Mouse (Mus musculus) hindbrain, embryonic 11.5 days (tissue): ENCODE results near the gene Mogat1. TPM values are rescaled to one million over a fixed set of nuclear protein-coding genes. Genes with fewer than 3 reads are reported as not detected.
"Not testable (repeated sequence)": the region's sequence is repeated elsewhere in the genome, so short reads cannot be mapped to it uniquely, and the experiment has no call there.

Source experiments
- ATAC-seq: fragments of 200-750 bp; cut with Nextera tagmentation; 2 replicates; pipeline ENCODE4 v1.8.0; 2017; ENCODE audit warnings: mild to moderate bottlenecking, moderate TSS enrichment, moderate library complexity; ENCODE audit not compliant: low FRiP score
- DNase-seq: peaks from one replicate; pipeline ENCODE4 v3.0.0-alpha.2; 2015; ENCODE audit warnings: low spot score
- H3K27ac ChIP-seq: fragments of 300-500 bp; sonication (generic); 2 replicates; pipeline ENCODE4 v1.5.1; 2014; ENCODE audit warnings: mild to moderate bottlenecking, low read depth, low read length
- H3K27me3 ChIP-seq: fragments of 300-500 bp; sonication (generic); 2 replicates; pipeline ENCODE4 v1.6.1; 2014; ENCODE audit warnings: mild to moderate bottlenecking, low read length, moderate library complexity, mixed read lengths; ENCODE audit not compliant: control insufficient read depth, insufficient read depth
- H3K36me3 ChIP-seq: fragments of 300-500 bp; sonication (generic); 2 replicates; pipeline ENCODE4 v1.6.1; 2014; ENCODE audit warnings: mild to moderate bottlenecking, low read length, moderate library complexity, mixed read lengths; ENCODE audit not compliant: control insufficient read depth, insufficient read depth
- H3K4me1 ChIP-seq: fragments of 300-500 bp; sonication (generic); replicated peaks from 2 replicates; pipeline ENCODE4 v1.6.1; 2014; ENCODE audit warnings: low read length, mixed read lengths; ENCODE audit not compliant: control insufficient read depth, insufficient read depth
- H3K4me2 ChIP-seq: fragments of 300-500 bp; sonication (generic); replicated peaks from 2 replicates; pipeline ENCODE4 v1.6.1; 2014; ENCODE audit warnings: mild to moderate bottlenecking, low read depth, low read length
- H3K4me3 ChIP-seq: fragments of 300-500 bp; sonication (generic); 2 replicates; pipeline ENCODE4 v1.5.1; 2014; ENCODE audit warnings: low read depth, low read length
- H3K9ac ChIP-seq: fragments of 300-500 bp; sonication (generic); 2 replicates; pipeline ENCODE4 v1.6.1; 2014; ENCODE audit warnings: low read depth, low read length
- H3K9me3 ChIP-seq: fragments of 300-500 bp; sonication (generic); 2 replicates; pipeline ENCODE4 v1.6.1; 2016; ENCODE audit warnings: low read length; ENCODE audit not compliant: control insufficient read depth
- WGBS: fragments of 180-500 bp; shearing (Covaris S2); extraction: QIAGEN DNeasy Blood & Tissue Kit; methylation state at CpG from one replicate; pipeline ENCODE4 v1.1.7; 2014; 5-methylcytosine and 5-hydroxymethylcytosine counted together
- polyA plus RNA-seq: library from polyadenylated mRNA; unstranded; fragments of >200 nt; fragmentation: Nextera tagmentation; extraction: Ambion mirVana; gene quantifications from 2 replicates; pipeline ENCODE4 v1.2.1, GENCODE M21; 2014

The Mogat1 gene
- 0.45 and 0.59 TPM in 2 replicates for polyA plus RNA-seq

DNA sequence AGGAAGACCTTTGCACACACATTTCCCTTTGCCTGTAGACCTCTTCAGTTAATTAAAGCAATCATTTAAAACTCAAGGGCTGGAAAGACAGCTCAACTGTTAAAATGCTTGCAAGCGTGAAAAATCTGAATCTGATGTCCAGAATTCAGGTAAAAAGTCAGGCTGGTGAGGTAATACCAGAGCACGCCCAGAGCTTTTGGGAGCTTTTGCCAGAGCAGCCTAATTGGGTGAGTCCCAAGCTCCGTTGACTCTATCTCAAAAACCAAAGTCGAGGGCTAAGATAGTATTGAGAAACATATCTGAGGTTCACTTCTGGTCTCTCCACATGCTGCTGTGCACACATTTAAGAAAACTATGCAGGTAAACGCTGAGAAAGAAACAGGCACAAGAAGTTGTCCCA lies at the start of gene Mogat1:
Gene Mogat1, plus strand, starts transcription at position 130 of the 400 bp plus-strand sequence.
- H3K27me3 ChIP-seq = no peaks in the 10 kb centered on the region
- no peak for DNase-seq
- ATAC-seq = no peak
- peak within 1 kb of the TSS; percentile 46 for H3K4me2 ChIP-seq
- no peaks in the 10 kb centered on the region for H3K9me3 ChIP-seq
- peak within 1 kb of the TSS; percentile 30 for H3K4me3 ChIP-seq
- no peaks in the 10 kb centered on the region for H3K4me1 ChIP-seq
- no peak within 1 kb of the TSS for H3K27ac ChIP-seq
- H3K9ac ChIP-seq = peak within 1 kb of the TSS; percentile 49; the same call in 1 of the 2 replicates
- WGBS = 71% methylated on average over 5 of the region's 5 CpGs
- H3K36me3 ChIP-seq = no peaks in the 10 kb centered on the region

DNA sequence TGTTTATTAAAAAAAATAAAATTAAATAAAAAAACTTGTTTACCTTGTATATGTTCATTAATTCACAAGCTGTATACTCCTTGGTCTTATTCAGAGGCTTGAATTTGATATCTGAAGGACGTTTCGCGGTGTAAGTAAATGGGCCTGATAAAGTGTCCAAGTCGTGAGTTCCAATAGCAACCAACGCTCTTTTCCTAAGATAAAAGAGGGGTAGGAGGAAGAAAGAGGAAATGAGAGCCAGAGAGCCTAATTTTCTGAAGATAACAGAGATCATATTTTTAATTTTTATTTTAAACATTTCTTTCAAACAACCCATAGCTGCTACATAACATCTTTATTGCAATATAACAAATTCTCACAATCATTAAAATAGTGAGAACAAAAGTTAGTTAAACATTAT lies 38.4 kb upstream of the Mogat1 start:
- DNase-seq (no peak), ATAC-seq (no peak)
- Histone ChIP-seq H3K27ac (no peak overlapping the region), H3K4me1 (no peaks in the 10 kb centered on the region), H3K27me3 (no peaks in the 10 kb centered on the region), H3K4me3 (no peak overlapping the region), H3K36me3 (no peaks in the 10 kb centered on the region), H3K4me2 (no peak overlapping the region), H3K9ac (no peak overlapping the region), H3K9me3 (no peaks in the 10 kb centered on the region)
- WGBS = 98% methylated on average over 5 of the region's 5 CpGs

DNA sequence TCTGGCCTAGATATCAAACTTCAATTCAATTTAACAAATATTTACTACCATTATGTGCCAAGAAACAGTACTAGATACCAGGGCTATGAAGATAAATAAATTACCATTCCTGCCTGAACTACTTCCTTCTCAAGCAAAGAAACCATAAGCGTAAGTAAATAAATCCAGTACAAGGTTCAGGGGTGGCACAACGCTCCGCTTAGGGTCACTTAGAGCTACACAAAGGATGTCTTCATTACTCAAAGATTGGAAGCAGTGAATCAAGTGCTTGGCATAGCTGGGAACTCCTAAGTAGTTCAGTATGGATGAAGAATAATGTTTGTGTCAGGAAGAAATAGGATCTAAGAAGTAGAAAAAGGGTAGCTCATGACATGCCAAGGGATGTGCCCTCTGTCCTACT lies 27.4 kb upstream of the Mogat1 start:
- no peaks in the 10 kb centered on the region for H3K4me1 ChIP-seq
- H3K27me3 ChIP-seq = no peaks in the 10 kb centered on the region
- no peak overlapping the region for H3K4me2 ChIP-seq
- ATAC-seq (no peak), DNase-seq (no peak)
- H3K4me3 ChIP-seq = no peak overlapping the region
- H3K27ac ChIP-seq = no peak overlapping the region
- no peak overlapping the region for H3K9ac ChIP-seq
- no peaks in the 10 kb centered on the region for H3K9me3 ChIP-seq
- no peaks in the 10 kb centered on the region for H3K36me3 ChIP-seq
- 93% methylated on average over 3 of the region's 3 CpGs for WGBS

DNA sequence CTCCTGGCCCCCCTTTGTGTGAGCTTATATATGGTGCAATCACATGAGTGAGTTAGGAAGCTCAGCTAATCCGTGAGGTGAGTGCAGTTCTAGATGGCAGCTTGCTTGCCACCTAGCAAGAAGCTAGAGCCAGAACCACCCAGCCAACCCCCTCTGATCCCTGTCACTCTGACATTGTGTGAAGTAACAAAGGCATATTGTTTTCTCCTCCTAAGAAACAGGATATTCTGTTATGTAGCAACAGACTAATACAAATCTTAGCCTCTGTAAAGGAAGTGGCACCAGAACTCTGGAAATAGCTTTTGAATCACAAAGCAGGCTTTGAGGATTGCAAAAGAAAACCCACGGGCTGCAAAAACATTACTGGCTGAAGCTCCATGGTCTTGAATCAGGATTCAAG lies 26.4 kb upstream of the Mogat1 start:
- no peaks in the 10 kb centered on the region for H3K36me3 ChIP-seq
- H3K4me2 ChIP-seq = no peak overlapping the region
- WGBS = 51% methylated on average over 2 of the region's 2 CpGs
- H3K27ac ChIP-seq = no peak overlapping the region
- no peak overlapping the region for H3K4me3 ChIP-seq
- no peak for ATAC-seq
- H3K27me3 ChIP-seq = no peaks in the 10 kb centered on the region
- DNase-seq = no peak
- no peaks in the 10 kb centered on the region for H3K9me3 ChIP-seq
- H3K4me1 ChIP-seq = no peaks in the 10 kb centered on the region
- no peak overlapping the region for H3K9ac ChIP-seq

DNA sequence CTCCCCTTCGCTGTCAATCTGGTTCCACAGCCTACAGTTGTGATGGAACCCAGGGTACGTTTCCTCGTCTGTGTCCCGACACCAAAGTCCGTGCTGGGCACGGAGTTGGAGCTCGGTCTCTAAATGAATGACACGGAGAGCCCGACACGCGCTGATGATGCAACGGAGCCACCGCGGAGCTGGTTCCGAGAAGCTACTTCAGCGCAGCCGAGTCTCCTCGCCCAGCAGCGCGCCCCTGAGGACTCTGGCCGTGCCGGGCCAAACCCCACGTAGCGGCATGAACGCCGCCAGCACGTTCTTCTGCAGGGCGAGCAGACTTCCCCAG lies 22.4 kb upstream of the Mogat1 start:
- Histone ChIP-seq H3K36me3 (no peaks in the 10 kb centered on the region), H3K27ac (no peak overlapping the region), H3K4me1 (no peaks in the 10 kb centered on the region; the same call in 1 of the 2 replicates), H3K9ac (peak overlapping the region; percentile 83), H3K9me3 (no peaks in the 10 kb centered on the region), H3K4me3 (peak overlapping the region; percentile 96), H3K4me2 (peak overlapping the region; percentile 74), H3K27me3 (no peaks in the 10 kb centered on the region)
- ATAC-seq (no peak; the same call in 1 of the 2 replicates), DNase-seq (no peak)
- under 1% methylated on average over 28 of the region's 28 CpGs for WGBS

DNA sequence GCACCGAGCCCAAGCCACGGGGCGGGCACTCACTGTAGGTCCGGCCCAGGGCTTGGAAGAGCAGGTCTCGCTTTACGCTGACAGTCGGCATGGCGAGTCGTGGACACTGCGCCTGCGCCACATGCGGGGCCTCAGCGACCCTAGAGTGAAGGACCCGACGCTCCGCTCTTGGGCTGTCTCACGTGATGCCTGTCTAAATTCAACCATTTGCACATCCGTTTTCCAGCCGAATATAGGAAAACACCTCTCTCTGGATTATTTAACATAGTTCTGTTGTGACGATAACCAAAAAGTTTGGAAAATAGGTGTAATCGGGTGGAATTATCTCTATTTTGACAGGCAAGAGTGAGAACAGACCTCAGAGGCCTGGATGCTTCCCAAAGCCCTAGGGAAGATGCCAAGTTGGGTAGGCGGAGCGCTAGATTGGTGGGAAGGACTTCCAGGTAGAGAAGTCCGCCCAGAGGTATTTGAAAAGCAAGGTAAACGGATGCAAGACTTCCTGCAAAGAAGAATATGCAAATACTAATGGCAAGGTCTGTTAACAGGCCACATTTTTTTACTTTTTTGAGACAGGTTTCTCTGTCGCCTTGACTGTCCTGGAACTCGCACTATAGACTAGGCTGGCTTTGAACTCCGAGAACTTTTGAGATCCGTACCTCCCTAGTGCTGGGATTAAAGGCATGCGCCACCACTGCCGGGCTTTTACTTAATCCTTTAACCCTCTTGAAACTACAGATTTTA lies 21.9 kb upstream of the Mogat1 start, which contains the start of gene Farsb:
Gene Farsb, minus strand, starts transcription at position 146 of the 741 bp plus-strand sequence.
- under 1% methylated on average over 31 of the region's 31 CpGs for WGBS
- Histone ChIP-seq H3K4me2 (peak within 1 kb of the TSS; percentile 74), H3K27ac (no peak within 1 kb of the TSS), H3K4me1 (no peaks in the 10 kb centered on the region; the same call in 1 of the 2 replicates), H3K4me3 (peak within 1 kb of the TSS; percentile 96), H3K36me3 (no peaks in the 10 kb centered on the region), H3K9me3 (no peaks in the 10 kb centered on the region), H3K27me3 (no peaks in the 10 kb centered on the region), H3K9ac (peak within 1 kb of the TSS; percentile 83)
- ATAC-seq (peak; percentile 99), DNase-seq (peak; percentile 92)

DNA sequence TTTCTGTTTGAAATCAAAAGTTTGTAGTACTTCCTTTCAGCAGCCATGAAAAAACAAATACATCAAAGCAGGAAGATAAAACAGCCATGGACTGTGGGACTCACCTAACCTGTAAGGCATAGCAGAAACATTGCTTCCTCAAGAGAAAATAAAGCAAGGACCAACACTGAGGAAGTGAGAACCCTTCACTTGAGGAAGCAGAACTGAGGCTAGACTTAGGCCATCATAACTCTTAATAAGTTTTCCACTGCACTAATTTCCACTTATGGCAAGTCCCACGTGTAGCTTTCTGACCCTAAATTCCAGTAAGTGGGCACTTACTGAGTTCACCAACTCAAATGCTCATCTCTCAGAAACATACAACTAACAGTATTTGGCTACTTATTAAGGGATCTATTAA lies 20.6 kb upstream of the Mogat1 start:
- Histone ChIP-seq H3K9ac (no peak overlapping the region), H3K27ac (no peak overlapping the region), H3K4me2 (no peak overlapping the region), H3K27me3 (no peaks in the 10 kb centered on the region), H3K4me1 (no peaks in the 10 kb centered on the region; the same call in 1 of the 2 replicates), H3K4me3 (no peak overlapping the region), H3K36me3 (no peaks in the 10 kb centered on the region), H3K9me3 (no peaks in the 10 kb centered on the region)
- 79% methylated on average over 1 of the region's 1 CpGs for WGBS
- ATAC-seq (no peak), DNase-seq (no peak)

DNA sequence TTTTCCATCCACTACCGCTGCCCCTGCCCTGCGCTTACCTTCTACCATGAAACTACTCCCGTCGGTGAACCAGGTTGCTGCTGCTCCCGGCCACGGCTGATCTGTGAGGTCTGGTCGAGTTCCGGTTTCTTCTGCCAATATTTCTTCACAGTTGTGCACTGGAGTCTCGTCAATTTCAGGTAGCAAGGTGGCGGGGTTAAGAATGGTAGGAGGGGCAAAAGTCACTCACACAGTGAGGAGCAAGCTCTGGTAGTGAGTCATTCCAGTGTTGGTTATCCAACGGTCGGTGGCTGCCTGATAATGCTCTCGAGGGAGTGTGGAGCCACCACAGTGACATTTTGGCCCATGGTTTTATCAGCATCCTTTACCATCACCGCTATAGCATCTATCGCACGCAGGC lies 9.8 kb upstream of the Mogat1 start:
- no peaks in the 10 kb centered on the region for H3K9me3 ChIP-seq
- H3K36me3 ChIP-seq = no peaks in the 10 kb centered on the region
- no peak for DNase-seq
- H3K4me3 ChIP-seq = no peak overlapping the region
- no peak overlapping the region for H3K4me2 ChIP-seq
- 95% methylated on average over 16 of the region's 16 CpGs for WGBS
- H3K27ac ChIP-seq = no peak overlapping the region
- no peak for ATAC-seq
- no peaks in the 10 kb centered on the region for H3K27me3 ChIP-seq
- no peaks in the 10 kb centered on the region for H3K4me1 ChIP-seq
- H3K9ac ChIP-seq = no peak overlapping the region

DNA sequence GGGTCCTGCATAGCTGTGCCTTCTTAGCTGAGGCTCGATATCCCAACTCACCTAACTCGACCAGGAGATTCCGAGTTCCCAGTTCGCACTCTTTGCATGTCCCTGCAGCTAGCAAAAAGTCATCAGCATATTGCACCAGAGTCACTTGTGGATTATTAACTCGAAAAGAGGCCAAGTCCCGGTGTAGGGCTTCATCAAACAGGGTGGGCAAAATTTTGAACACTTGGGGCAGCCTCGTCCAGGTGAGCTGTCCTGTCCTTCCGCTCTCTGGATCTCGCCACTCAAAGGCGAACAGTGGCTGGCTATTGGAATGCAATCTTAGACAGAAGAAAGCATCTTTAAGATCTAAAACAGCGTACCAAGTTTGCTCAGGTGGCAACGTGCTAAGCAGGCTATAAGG lies 8.9 kb upstream of the Mogat1 start:
- not testable (repeated sequence) for ATAC-seq
- 91% methylated on average over 12 of the region's 12 CpGs for WGBS

More for the DNA sequence above, 8.9 kb upstream of the Mogat1 start:
- not testable (repeated sequence) for DNase-seq, H3K4me1 ChIP-seq, H3K4me2 ChIP-seq, H3K9me3 ChIP-seq, H3K27me3 ChIP-seq, H3K27ac ChIP-seq, H3K4me3 ChIP-seq, H3K36me3 ChIP-seq, H3K9ac ChIP-seq
